Mouse (Mus musculus): ENCODE measurements around the gene Duox1.

- no peak for TF ChIP-seq CTCF (IDR thresholded peaks at IDR 0.05; ENCODE audit: insufficient read depth, low read depth, low read length)
- no peak for TF ChIP-seq POLR2A (IDR thresholded peaks at IDR 0.05; ENCODE audit: insufficient read depth, low read depth, low read length)
Measured at GRCm38 (mm10) chr2:122313536-122313935, 1.9 kb upstream of the Duox1 start, which contains the start of gene Duoxa1.
